Mouse (Mus musculus) CD4-positive naive resting alpha-beta T cell, adult 76 days (primary cell): ENCODE data around the gene Slc2a10. TPM values are rescaled to one million over a fixed set of nuclear protein-coding genes. Genes with fewer than 3 reads are reported as not detected.

Source experiments
- total RNA-seq: library from RNA; stranded (reverse); gene quantifications from one replicate; pipeline ENCODE4 v1.2.4, GENCODE M21; 2023

The Slc2a10 gene
- not detected for total RNA-seq

GRCm38 (mm10) chr2:165503259-165504203 lies at the start of gene Slc2a10:
Slc2a10 (plus strand) TSS chr2:165503787.

GRCm38 (mm10) chr2:165473003-165473402 lies 30.6 kb upstream of the Slc2a10 start, which contains the start of gene Slc13a3:
Slc13a3 (minus strand) TSS chr2:165473230.

GRCm38 (mm10) chr2:165492648-165493553 lies 10.7 kb upstream of the Slc2a10 start, which contains the start of gene Trp53rka:
Trp53rka (minus strand) TSS chr2:165493324.

Other genes with a start within 250 kb of the Slc2a10 start
- gene Slc35c2, start 215.9 kb upstream of the Slc2a10 start, total RNA-seq: 29.8 TPM
- 36.7 TPM for gene Elmo2, start 177.3 kb upstream of the Slc2a10 start, total RNA-seq
- not detected for gene Zfp663, start 135.1 kb upstream of the Slc2a10 start, total RNA-seq
- not detected for gene Zfp334, start 115.5 kb upstream of the Slc2a10 start, total RNA-seq
- gene Ocstamp, start 103.4 kb upstream of the Slc2a10 start, total RNA-seq: not detected
- gene Slc13a3, start 30.6 kb upstream of the Slc2a10 start, total RNA-seq: 0.18 TPM
- gene Trp53rka, start 10.5 kb upstream of the Slc2a10 start, total RNA-seq: 19.4 TPM
- gene Eya2, start 91.2 kb downstream of the Slc2a10 start, total RNA-seq: 14.9 TPM